Mouse (Mus musculus) brown adipose tissue, adult 24 weeks (tissue): ENCODE measurements around the gene Usp12. TPM values are rescaled to one million over a fixed set of nuclear protein-coding genes. Genes with fewer than 3 reads are reported as not detected.

Source experiments
- H3K27ac ChIP-seq: fragments of 200-500 bp; replicated peaks from 2 replicates; pipeline ENCODE4 v1.5.1; 2012; ENCODE audit warnings: low read depth, mild to moderate bottlenecking, low read length
- H3K4me1 ChIP-seq: fragments of 200-500 bp; 2 replicates; pipeline ENCODE4 v1.6.1; 2012; ENCODE audit warnings: low read length, mixed read lengths; ENCODE audit not compliant: control insufficient read depth, insufficient read depth, insufficient read length
- H3K4me3 ChIP-seq: fragments of 200-500 bp; 2 replicates; pipeline ENCODE4 v1.5.1; 2012; ENCODE audit warnings: low read depth, mild to moderate bottlenecking, low read length, moderate library complexity; ENCODE audit not compliant: insufficient read depth
- polyA plus RNA-seq: library from polyadenylated mRNA; stranded (reverse); fragments of >200 nt; gene quantifications from 2 replicates; pipeline ENCODE4 v1.2.4, GENCODE M21; 2012; ENCODE audit not compliant: missing spikeins, insufficient read depth, insufficient read length

Usp12 gene
- polyA plus RNA-seq, 1 experiment: 24.9 TPM

DNA sequence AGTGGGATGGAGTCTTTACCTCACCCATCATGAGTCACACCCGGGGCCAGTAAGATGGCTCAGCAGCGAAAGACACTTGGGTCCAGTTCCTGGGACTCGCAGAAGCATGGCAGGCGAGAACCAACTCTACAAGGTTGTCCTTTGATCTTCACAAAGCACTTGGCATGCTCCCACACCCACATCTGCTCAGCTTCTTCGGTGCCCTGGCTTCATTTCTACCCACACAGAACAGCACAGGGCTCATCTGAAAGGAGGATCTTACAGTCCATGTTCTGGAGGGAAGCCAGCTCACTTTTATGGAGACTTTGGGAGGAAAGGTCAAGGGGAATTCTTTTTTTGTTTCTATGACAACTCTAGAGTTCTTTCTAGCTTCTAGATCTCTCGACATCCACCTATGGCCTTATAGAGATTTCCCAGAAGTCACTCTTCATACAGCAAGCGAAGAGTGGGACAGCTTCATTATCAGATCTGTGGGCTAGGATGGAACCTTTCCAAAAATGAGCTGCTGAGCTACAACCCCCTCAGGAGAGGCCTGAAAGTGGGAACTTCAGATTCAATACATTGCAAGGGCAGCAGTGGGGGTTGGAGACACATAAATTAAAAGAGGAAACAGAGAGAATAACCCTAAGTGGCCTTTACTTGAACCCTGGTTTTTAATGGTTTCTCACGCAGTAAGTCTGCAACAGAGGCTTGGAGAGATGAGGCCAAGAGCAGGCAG, 24.3 kb upstream of the Usp12 start:
- 0 out of 2 replicates have a peak overlapping the region, but pooled peaks have one; percentile 43 for H3K27ac ChIP-seq
- H3K4me3 ChIP-seq: no peak overlapping the region
- H3K4me1 ChIP-seq: peaks cover 3% of the 10 kb centered on the region; the same call in 1 of the 2 replicates

DNA sequence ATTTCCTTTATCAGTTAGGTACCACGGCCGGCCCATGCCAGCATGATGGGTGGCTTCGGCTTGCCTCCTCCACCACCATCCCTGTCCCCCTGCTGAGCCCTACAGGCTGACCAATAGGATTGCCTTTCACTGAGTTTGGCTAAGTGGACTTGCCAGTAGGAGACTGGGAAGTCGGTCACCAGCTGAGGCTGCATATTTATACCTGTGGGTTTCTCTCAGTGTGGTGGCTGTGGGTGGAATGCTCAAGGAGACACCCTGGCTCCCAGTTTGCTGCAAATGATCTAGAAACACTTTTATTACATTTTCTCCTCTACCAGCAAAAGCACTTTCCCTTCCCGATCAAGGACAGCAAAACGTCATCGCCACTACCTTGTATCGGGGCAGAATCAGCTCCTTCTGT, 22.8 kb upstream of the Usp12 start:
- H3K4me3 ChIP-seq: no peak overlapping the region
- no peak overlapping the region for H3K27ac ChIP-seq
- peaks cover 3% of the 10 kb centered on the region; the same call in 1 of the 2 replicates for H3K4me1 ChIP-seq

DNA sequence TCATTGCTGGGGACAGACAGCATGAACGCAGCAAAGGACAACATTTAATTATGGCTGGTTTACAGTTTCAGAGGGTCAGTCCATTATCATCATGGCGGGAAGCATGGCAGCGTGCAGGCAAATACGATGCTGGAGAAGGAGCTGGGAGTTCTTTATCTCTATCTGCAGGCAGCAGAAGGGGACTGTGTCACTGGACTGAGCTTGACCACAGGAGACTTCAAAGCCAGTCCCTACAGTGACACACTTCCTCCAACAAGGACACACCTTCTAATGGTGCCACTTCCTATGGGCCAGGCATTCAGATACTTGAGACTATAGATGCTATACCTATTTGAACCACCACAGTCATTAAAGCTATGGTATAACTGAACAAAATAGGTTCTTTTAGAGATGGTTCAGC, 20.6 kb upstream of the Usp12 start:
- no peak overlapping the region for H3K4me3 ChIP-seq
- peaks cover 3% of the 10 kb centered on the region; the same call in 1 of the 2 replicates for H3K4me1 ChIP-seq
- no peak overlapping the region for H3K27ac ChIP-seq

DNA sequence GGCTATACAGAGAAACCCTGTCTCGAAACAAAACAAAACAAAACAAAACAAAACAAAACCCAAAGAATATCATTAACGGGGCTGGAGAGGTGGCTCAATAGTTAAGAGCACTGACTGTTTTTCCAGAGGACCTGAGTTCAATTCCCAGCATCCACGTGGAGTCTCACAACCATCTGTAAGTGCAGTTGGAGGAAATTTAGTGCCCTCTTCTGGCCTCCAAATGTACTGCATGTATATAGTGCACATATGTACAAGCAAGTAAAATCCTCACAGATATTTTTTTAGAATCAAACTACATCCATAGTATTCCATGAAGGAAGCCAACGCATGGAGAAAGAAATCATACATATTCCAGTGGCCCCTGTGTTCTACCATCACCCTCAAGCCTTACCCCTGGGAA, 18.6 kb upstream of the Usp12 start:
- Histone ChIP-seq H3K27ac (no peak overlapping the region), H3K4me3 (no peak overlapping the region), H3K4me1 (no peaks in the 10 kb centered on the region)

DNA sequence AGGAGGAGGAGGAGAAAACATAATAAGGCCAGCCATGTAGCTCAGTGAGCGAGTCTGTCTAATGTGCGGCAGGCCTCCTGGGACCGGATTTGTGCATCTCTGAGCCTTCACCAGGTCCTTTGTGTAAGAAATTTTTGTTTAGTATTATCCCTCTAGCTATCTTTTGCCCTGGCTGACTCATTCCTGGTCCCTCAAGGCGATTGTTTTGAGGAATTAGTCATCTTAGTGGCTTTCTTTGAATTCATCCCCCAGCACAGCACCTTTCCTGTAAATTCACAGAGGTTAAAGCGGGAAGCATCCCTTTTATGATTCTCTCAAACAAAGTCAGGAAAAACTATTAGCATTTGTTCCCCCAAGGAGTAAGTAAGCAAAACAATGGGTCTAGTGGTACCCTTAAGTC, 18.1 kb upstream of the Usp12 start:
- Histone ChIP-seq H3K27ac (no peak overlapping the region), H3K4me1 (no peaks in the 10 kb centered on the region), H3K4me3 (no peak overlapping the region)

DNA sequence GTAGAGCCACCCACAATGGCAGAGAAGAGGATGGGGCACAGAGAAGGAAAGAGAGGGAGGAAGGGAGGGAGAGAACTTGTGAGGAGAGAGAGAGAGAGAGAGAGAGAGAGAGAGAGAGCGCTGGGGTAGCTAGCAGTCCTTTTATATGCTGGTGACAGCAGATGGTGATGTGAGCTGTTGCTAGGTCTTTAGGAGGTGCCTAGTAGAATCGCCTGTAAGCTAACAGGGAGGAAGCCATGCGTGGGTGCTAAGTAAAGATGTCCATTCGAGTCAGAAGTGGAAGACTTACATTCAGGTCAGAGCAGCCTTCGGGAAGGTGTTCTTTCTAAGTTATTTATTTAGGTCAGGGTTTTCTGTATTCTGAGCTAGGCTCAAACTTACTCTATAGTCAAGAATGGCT, 15.1 kb upstream of the Usp12 start:
- Histone ChIP-seq H3K4me3 (no peak overlapping the region), H3K27ac (no peak overlapping the region), H3K4me1 (no peaks in the 10 kb centered on the region)

DNA sequence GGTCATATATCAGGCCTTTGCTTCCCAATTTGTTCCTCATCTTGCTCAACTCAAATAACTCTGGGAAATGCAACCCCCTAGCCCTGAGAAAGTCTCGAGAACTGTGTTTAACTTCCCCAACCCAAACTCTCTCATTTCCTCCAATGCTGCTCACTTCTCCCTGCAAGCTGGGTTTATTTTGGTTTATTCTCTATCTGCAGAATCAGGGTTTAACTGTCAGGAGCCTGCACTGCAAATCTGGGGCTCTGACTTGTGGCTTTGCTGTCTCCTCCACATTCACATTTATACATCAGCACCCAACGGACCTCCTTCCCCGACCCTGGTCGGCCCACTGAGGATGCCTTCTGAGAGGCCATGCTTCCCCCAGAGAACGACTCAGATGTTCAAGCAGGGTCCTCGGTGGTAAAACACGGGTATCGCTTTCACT, 11.2 kb upstream of the Usp12 start:
- Histone ChIP-seq H3K4me3 (no peak overlapping the region), H3K27ac (0 out of 2 replicates have a peak overlapping the region, but pooled peaks have one; percentile 36), H3K4me1 (no peaks in the 10 kb centered on the region)

DNA sequence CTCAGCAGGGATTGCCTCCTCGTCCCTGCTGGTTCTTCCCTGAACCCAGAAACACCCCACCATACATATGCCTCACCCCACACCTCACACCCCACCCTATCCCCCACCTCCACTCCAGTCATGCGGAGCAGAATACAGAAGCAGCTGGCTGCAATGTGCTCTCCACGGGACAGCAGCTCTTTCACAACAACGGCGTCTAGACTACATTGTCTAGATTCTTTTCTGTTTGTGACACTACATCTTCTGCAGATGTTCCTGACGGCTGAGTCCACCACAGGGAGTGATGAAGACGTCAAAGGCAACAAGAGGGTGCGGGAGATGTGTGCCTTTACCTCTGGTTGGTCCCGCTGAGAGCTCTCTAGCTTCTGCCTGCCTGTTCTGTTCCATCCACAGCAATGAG, 3.2 kb upstream of the Usp12 start:
- Histone ChIP-seq H3K4me3 (no peak overlapping the region), H3K27ac (no peak overlapping the region), H3K4me1 (peaks cover under 1% of the 10 kb centered on the region; the same call in 1 of the 2 replicates)

DNA sequence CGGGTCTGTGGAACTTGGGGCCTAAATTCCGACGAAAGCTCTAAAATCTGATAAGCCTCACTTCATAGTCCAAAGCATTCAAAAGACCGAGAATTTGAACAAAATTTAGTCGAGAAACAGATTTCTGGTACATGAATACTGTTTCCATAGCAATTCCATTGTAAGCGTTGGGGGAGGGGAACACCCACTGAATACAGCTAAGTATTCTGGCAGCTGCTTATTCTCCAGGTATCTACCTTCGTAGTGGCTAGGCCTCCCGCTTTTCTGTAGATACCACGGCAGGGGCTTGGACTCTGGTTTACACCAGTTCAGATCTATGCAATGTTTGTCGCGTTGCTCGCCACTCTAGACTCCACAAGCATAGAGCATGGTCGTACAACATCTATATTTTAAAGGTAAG, 922 bp upstream of the Usp12 start:
- Histone ChIP-seq H3K27ac (no peak overlapping the region), H3K4me1 (peaks cover 16% of the 10 kb centered on the region), H3K4me3 (no peak overlapping the region)

DNA sequence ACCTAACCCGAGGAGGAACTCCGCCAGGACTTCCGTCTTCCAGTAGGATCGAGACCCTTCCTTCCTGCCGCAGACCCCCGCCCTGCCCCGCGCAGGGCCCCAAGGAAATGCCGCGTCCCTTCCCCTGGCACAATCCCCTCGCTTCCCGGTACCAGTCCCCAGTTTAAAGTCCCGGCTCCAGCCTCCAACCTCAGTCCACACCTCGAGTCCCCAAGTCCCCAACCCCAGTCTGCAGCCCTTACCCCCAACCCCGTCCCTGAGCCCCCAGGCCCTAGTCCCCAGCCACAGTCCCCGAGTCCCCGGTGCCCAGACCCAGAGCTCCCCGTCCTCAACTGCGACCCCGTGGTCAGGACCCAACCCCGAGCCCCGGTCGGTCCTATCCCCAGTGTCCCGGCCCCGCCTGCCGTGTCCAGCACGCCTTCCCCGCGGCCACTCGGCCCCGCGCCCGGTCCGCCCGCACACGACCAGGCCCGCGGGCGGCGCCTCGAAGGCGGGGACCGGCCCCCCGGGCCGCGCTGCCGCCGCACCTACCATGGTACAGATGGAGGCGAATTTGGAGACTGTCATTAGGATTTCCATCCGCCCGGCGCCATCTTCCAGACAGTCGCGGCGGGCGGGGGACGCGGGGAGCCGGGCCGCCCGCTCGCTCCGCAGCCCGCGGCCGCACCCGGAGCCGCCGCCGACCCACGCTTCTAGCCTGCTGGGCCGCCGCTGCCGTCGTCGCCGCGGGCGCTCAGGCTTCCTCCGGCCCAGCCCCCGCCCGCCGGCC, 538 bp downstream of the Usp12 start:
- Histone ChIP-seq H3K4me3 (peak overlapping the region; percentile 98), H3K27ac (peak overlapping the region; percentile 75), H3K4me1 (peaks cover 16% of the 10 kb centered on the region)

DNA sequence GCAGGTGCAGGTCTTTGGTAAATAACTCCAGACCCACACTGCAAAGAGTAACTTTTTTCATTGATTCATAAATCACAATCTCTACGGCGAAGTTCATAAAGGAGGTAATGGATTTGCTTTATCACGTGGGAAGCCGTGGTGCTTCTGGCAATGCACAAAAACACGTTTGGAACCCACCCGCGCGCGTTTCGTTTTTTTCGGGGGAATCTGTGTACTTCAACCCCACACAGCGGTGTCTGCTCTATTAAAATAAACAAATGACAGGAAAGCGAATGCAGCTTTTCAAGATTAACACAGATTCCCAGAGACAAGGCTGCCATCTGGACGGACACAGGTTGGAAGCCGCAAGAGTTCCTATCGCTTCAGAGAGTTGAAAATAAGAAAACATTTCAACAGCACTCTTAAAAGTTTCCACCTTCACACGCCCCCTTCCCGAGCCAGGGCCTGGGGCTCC, 1.1 kb downstream of the Usp12 start:
- Histone ChIP-seq H3K4me1 (peaks cover 16% of the 10 kb centered on the region), H3K27ac (peak overlapping the region; percentile 75), H3K4me3 (peak overlapping the region; percentile 98)

DNA sequence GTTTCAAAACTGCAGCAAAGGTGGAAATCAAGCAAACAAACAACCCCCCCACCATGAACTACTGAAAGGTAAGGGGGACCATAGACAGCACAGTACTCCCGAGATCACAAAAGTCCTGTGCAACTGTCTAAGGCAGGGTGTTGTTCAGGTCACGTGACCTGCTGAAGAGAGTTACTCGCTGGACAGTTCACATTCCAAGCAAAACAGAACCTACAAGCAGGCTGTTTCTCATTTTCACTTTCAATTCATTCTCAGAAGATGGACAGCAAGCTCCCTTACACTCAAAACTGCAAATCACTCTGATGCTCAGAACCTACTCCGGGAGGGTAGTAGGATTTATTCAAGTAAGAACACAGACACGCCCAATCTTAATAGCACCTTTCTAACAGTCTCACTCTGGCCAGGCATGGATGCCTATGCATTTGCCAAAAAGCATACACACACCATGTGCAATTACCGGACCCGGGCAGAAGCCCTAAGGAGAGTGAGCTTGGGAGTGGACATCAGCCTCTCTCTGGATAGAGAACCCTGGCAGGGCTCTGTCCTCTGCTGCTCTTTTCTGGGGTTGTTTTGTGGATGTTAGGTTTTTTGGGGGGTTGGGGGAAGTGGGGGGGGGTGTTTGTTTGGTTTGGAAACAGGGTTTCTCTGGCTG, 2.5 kb downstream of the Usp12 start:
- Histone ChIP-seq H3K4me1 (peaks cover 18% of the 10 kb centered on the region), H3K4me3 (peak overlapping the region; percentile 22), H3K27ac (no peak overlapping the region)

DNA sequence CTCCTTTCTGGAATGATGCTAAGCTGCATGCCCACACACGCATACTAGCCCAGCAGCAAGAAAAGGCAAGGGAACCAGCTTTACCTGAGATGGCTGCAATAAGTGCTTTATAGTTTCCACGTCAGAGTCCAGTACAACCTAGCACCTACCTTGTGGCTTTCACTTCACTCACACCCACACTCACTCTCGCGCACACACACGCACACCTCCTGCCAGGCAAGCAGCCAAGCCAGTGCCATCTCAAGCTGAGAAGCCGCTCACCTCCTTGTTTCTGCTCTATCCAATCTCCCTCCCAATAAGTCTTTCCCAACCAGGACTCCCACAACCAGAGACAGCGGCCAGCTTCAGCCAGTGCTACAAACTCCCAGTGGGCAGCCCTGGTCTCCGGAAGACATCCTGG, 3.9 kb downstream of the Usp12 start:
- Histone ChIP-seq H3K27ac (no peak overlapping the region), H3K4me1 (peaks cover 19% of the 10 kb centered on the region), H3K4me3 (no peak overlapping the region)

DNA sequence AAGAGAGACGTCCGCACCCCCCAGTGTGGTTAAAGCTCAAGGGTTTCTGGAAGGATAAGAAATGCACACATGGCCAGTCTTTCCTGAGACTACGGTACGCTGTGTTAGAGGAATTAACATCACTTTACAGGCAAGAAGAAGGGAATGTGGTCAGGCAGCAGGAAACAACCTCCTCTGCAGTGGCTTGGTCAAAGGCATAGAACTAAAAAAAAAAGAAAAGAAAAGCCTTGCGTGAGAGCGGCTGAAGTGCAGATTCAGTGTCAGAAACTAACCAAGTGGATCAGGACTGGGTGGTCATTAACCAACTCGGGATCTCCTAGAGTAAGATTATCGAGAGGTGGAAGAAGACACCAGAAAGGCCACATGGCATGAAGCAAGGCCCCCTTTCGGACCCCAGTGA, 5.4 kb downstream of the Usp12 start:
- no peak overlapping the region for H3K4me3 ChIP-seq
- H3K4me1 ChIP-seq: peaks cover 24% of the 10 kb centered on the region
- no peak overlapping the region for H3K27ac ChIP-seq

DNA sequence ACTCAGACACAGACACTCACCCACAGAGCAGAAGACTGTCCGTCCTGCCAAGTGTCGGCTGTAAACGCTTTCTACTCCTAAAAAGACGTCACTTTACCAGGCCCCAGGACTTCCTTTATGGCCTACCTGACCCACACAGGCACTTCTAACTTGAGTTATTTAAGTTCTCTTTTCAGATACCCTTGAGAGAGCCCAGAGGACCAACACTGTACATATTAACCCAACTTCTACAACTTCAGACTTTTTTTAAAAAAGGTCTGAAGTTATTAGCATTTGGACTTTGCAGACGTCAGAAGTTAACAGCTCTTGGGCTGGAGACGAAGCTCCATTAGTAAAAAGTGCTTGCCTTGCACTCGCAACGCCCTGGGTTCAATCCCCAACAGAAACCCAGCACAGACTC, 8.7 kb downstream of the Usp12 start:
- Histone ChIP-seq H3K27ac (no peak overlapping the region), H3K4me1 (peaks cover 18% of the 10 kb centered on the region), H3K4me3 (no peak overlapping the region)
